Mouse (Mus musculus): ENCODE results near the gene Zbtb18.

- no peak for TF ChIP-seq POLR2A (IDR thresholded peaks at IDR 0.05; ENCODE audit: insufficient read length, low read depth)
- TF ChIP-seq POLR2AphosphoS2 (IDR thresholded peaks at IDR 0.05; ENCODE audit: insufficient read length, low read depth) = no peak
Observed at GRCm38 (mm10) chr1:177452987-177453386, 10.8 kb downstream of the Zbtb18 start.
